Mouse (Mus musculus): ENCODE data around the gene Slc7a7. TPM values are rescaled to one million over a fixed set of nuclear protein-coding genes. Genes with fewer than 3 reads are reported as not detected.

Slc7a7 gene
- 98.2 and 314 TPM in 2 replicates for polyA plus RNA-seq (2012; rRNA removed; ENCODE audit: low replicate concordance)

GRCm38 (mm10) chr14:54417623-54418081 lies at the start of gene Slc7a7:
Gene Slc7a7 (minus strand): TSS chr14:54417780.

GRCm38 (mm10) chr14:54463959-54464292 lies 46.3 kb upstream of the Slc7a7 start, which contains the start of gene Lrp10:
Gene Lrp10 (plus strand): TSS chr14:54464137.

GRCm38 (mm10) chr14:54431334-54432077 lies 13.9 kb upstream of the Slc7a7 start, which contains the start of gene Mmp14:
Gene Mmp14 (plus strand): TSS chr14:54431612.

GRCm38 (mm10) chr14:54426689-54427398 lies 9.3 kb upstream of the Slc7a7 start, which contains the start of gene Mrpl52:
Gene Mrpl52 (plus strand): TSS chr14:54426909.

DNA sequence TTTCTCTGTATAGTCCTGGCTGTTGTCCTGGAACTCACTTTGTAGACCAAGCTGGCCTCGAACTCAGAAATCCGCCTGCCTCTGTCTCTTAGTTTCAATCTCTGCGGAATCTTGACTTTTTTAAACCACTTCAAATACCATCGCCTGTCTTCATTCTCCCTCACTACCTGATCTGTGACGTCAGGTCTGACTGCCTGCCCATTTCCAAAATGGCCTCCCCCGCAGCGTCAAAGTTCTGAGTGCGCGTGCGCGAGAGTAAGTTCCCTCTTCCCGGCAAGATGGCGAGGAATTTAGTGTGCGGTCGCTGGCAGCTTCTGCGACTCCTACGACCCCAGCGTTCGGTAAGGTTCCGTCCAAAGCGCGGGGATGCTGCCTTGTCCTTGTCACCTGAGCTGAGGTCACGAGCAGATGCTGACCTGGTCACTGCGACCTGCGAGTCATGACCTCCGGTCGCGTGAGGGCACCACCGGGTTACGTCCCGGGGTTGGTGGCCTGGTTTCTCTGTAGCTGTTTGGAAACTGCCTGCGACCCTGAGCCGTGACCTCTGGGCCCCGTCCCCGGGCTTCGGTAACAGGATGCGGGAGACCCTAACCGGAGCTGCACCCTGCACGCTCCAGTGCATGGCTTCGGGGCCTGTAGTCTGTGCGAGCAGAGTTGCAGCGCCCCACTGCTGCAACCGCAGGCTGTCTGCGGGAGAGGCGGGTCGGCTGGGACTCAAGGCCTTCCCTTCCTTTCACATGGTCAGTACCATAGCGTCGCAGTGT lies 56.8 kb downstream of the Slc7a7 start, which contains the start of gene Oxa1l:
TSS of gene Oxa1l (plus strand) at position 258 of the 764 bp plus-strand sequence.

Other genes starting within 250 kb of the Slc7a7 start
- gene Dad1, start 163.7 kb downstream of the Slc7a7 start, polyA plus RNA-seq (2012; rRNA removed; ENCODE audit: low replicate concordance) = 983 and 1,121 TPM in 2 replicates
- 51.1 and 58.3 TPM in 2 replicates for gene Abhd4, start 163.6 kb downstream of the Slc7a7 start, polyA plus RNA-seq (2012; rRNA removed; ENCODE audit: low replicate concordance)
- gene Olfr49, start 132.8 kb downstream of the Slc7a7 start, polyA plus RNA-seq (2012; rRNA removed; ENCODE audit: low replicate concordance) = not detected in 2 replicates
- gene Oxa1l, start 56.9 kb downstream of the Slc7a7 start, polyA plus RNA-seq (2012; rRNA removed; ENCODE audit: low replicate concordance) = 160 and 217 TPM in 2 replicates
- 432 and 2,473 TPM in 2 replicates for gene Mrpl52, start 9.1 kb upstream of the Slc7a7 start, polyA plus RNA-seq (2012; rRNA removed; ENCODE audit: low replicate concordance)
- 91.4 and 100.0 TPM in 2 replicates for gene Mmp14, start 13.8 kb upstream of the Slc7a7 start, polyA plus RNA-seq (2012; rRNA removed; ENCODE audit: low replicate concordance)
- gene Lrp10, start 46.4 kb upstream of the Slc7a7 start, polyA plus RNA-seq (2012; rRNA removed; ENCODE audit: low replicate concordance) = 234 and 458 TPM in 2 replicates
- gene Rem2, start 58.3 kb upstream of the Slc7a7 start, polyA plus RNA-seq (2012; rRNA removed; ENCODE audit: low replicate concordance) = 0.16 and 0.18 TPM in 2 replicates
- gene Prmt5, start 99.7 kb upstream of the Slc7a7 start, polyA plus RNA-seq (2012; rRNA removed; ENCODE audit: low replicate concordance) = 8.3 and 21.4 TPM in 2 replicates
- 8.0 and 8.5 TPM in 2 replicates for gene Haus4, start 136.8 kb upstream of the Slc7a7 start, polyA plus RNA-seq (2012; rRNA removed; ENCODE audit: low replicate concordance)
- gene Ajuba, start 159.8 kb upstream of the Slc7a7 start, polyA plus RNA-seq (2012; rRNA removed; ENCODE audit: low replicate concordance) = 2.8 and 3.3 TPM in 2 replicates
- 4.0 and 6.6 TPM in 2 replicates for gene 4931414P19Rik, start 188.2 kb upstream of the Slc7a7 start, polyA plus RNA-seq (2012; rRNA removed; ENCODE audit: low replicate concordance)
- gene Psmb5, start 200.2 kb upstream of the Slc7a7 start, polyA plus RNA-seq (2012; rRNA removed; ENCODE audit: low replicate concordance) = 131 and 140 TPM in 2 replicates
- 0.02 TPM in 1 of 2 replicates, not detected in the other for gene Psmb11, start 203.7 kb upstream of the Slc7a7 start, polyA plus RNA-seq (2012; rRNA removed; ENCODE audit: low replicate concordance)
- not detected in 2 replicates for gene Gm17606, start 223.2 kb upstream of the Slc7a7 start, polyA plus RNA-seq (2012; rRNA removed; ENCODE audit: low replicate concordance)
- 5.7 and 7.8 TPM in 2 replicates for gene Cdh24, start 223.6 kb upstream of the Slc7a7 start, polyA plus RNA-seq (2012; rRNA removed; ENCODE audit: low replicate concordance)

Measured in duodenum, adult 2 months (tissue).